Mouse (Mus musculus) urinary bladder, adult 18-20 months (tissue): ENCODE measurements around the gene Slc26a10.
"Not testable (repeated sequence)": the region's sequence is repeated elsewhere in the genome, so short reads cannot be mapped to it uniquely, and the experiment has no call there.

Experiments
- DNase-seq, 2 experiments: peaks; one replicate each; pipeline ENCODE4 v3.0.0; 2022; ENCODE audit warnings: low spot score in 2 of 2, mixed read lengths in 2 of 2

Slc26a10 gene

DNA sequence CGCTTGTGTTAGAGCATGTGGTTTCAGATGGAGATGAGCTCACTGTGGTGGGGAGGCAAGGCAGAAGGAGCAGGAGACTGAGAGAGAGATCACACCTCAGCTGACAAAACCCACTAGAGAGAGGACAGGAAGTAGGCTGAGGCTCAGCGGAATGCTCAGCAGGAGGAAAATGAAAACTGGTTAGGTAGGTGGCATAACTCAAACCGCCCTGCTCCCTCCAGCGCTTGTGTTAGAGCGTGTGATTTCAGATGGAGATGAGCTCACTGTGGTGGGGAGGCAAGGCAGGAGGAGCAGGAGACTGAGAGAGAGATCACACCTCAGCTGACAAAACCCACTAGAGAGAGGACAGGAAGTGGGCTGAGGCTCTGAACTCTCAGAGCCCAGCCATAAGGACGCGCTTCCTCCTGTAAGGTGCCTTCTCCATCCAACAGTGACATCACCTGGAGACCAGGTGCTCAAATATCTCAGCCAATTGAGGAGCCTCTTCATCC, 17.6 kb downstream of the Slc26a10 start:
- not testable (repeated sequence) for DNase-seq

DNA sequence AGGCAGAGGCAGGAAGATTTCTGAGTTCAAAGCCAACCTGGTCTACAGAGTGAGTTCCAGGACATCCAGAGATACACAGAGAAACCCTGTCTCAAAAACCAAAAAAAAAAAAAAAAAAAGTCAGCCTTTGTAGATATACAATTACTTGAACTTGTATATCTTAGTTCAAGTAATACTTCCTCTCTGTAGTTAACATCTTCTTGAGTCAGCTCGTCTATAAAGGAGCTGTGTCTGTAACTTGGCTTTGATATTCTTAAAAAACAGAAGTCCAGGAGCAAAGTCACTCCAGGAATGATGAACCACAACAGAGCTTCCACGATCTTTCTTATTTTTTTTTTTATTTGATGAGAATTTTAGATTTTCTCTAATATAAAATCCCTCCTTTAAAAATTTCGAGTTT, 19.7 kb downstream of the Slc26a10 start:
- DNase-seq = no peak

DNA sequence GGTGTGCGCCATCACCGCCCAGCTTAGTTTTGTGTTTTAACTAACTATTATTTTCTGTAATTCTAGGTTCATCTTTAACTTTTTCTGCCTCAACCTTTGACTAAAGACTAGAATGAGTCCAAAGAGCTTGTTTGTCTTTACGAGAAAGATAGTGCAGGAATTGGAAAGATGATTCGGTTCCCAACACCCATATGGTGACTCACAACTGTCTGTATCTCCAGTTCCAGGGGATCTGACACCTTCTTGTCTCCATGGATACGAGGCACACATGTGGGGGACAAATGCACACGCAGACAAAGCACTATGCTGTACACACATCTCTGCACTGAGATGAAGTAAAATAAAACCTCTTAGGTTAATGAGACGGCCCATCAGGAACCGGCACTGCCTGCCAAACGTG, 20.4 kb downstream of the Slc26a10 start:
- no peak for DNase-seq

DNA sequence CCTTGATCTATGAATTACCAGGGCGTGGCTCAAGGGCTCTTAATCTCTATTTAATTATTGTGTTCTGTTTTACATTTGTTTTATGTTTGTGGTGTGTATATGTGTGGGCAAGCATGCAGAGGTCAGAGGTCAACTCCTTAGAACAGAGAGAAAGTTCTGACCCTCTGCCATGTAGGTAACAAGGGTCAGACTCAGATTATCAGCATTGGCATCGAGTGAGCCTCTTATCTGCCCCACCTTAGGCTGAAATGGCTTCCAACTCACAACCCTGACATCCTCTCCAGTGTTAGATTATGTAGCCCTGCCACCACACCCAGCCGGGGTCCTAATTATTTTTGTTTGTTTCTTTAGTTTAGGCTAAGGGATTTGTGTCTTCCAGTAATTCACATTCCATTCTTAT, 22.0 kb downstream of the Slc26a10 start:
- DNase-seq = no peak

DNA sequence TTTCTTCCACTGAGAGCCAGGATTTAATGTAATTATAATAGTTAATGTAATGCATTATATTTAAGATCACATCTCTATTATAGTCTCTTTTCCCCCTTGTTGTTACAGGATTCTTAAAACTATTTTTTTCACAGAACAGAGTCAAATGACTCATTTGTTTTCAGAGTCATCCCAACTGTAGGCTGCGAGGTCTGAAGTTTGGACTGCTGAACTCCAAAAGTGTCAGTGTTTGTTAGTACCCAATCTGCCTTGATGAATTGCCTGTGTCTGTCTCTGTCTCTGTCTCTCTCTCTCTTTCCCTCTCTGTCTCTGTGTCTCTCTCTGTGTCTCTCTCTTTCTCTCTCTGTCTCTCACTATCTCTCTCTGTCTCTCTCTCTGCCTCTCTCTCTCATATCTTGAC, 23.9 kb downstream of the Slc26a10 start:
- no peak for DNase-seq

- DNase-seq = no peak
These were observed 24.4 kb downstream of the Slc26a10 start for GRCm38 (mm10) chr10:127156089-127156488.

GRCm38 (mm10) chr10:127154652-127155051, 25.8 kb downstream of the Slc26a10 start:
- DNase-seq = no peak

- DNase-seq = no peak
These were observed 26.2 kb downstream of the Slc26a10 start for GRCm38 (mm10) chr10:127154241-127154640.

DNA sequence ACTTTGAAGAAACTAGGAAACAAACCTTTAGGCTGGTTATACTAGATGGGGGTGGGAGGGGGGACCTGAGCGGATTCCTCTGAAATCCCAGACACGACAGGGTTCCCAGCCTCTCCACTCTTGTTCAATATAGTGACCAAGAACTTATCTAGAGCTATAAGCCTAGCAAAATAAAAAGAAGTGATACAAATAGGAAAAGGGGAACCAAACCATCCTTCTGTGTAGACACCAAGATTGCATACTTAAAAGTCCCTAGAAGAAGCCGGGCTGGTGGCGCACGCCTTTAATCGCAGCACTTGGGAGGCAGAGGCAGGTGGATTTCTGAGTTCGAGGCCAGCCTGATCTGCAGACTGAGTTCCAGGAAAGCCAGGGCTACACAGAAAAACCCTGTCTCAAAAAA, 27.1 kb downstream of the Slc26a10 start:
- DNase-seq = no peak

GRCm38 (mm10) chr10:127152556-127152955, 27.9 kb downstream of the Slc26a10 start:
- not testable (repeated sequence) for DNase-seq

DNA sequence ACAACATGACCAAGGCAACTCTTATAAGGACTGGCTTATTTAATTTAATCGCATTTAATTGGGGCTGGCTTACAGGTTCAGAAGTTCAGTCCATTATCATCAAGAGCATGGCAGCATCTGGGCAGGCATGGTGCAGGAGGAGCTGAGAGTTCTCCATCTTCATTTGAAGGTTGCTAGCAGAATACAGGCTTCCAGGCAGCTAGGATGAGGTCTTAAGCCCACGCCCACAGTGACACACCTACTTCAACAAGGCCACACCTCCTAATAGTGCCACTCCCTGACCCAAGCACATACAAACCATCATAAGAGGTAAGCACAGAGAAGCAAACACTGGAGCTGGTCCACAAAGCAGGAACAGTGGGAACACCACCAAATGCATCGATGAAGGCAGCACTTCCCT, 29.2 kb downstream of the Slc26a10 start:
- not testable (repeated sequence) for DNase-seq

DNA sequence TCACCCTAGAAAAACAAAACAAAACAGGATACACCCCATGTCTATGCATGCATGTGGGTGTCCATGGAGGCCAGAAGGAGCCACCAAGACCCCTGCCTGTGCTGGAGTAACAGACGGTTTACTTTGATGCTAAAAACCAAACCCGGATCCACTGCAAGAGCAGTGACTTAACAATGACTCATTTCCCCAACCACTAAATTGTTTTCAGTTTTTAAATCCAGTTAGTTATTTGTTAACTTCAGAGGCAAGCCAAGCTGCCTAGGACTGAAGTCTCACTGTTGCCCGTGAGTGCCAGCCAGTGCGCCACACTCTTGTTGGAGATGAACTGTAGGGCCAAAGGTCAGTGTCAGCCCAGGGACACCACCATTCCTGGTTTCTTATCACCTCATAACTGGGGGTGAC, 30.0 kb downstream of the Slc26a10 start:
- DNase-seq = no peak

DNA sequence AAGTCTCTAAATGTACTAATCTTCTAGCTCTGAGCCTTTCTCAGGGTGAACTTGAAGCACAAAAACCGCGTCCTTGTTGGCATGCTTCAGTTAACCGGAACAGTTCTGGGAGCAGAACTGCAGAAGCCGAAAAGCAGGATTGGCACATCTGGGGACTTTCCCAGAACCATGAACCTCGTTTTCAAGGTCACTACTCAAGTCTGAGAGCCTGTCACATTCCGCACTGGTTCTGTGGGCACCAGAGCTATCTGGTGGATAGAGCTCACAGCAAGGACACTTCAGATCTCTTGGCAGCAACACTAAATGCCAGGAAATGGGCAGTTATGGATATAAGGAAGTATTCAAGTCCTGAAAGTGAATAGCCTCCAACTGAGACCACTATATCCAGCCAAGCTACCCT, 33.3 kb downstream of the Slc26a10 start:
- DNase-seq = no peak

GRCm38 (mm10) chr10:127145303-127145702, 35.1 kb downstream of the Slc26a10 start:
- no peak for DNase-seq

- no peak for DNase-seq
These were observed 35.9 kb downstream of the Slc26a10 start for GRCm38 (mm10) chr10:127144536-127144935.

DNA sequence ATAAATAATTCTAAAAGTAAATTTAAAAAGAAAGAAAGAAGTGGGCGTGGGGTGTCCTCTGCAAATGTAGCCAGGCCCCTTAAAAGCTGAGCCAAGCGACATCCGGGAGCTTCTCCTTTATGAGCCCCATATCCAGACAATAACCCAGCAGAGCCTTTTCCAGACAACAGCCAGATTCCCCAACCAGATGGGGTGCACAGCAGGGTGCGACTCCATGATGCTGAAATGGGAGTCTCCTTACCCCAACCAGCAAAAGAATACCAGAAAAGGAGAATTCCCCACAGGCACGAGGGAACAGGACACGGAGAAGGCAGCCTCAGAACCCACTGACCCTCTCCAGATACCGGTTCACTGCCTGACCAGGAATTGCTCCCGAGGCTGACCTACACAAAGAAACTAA, 37.2 kb downstream of the Slc26a10 start:
- no peak for DNase-seq

DNA sequence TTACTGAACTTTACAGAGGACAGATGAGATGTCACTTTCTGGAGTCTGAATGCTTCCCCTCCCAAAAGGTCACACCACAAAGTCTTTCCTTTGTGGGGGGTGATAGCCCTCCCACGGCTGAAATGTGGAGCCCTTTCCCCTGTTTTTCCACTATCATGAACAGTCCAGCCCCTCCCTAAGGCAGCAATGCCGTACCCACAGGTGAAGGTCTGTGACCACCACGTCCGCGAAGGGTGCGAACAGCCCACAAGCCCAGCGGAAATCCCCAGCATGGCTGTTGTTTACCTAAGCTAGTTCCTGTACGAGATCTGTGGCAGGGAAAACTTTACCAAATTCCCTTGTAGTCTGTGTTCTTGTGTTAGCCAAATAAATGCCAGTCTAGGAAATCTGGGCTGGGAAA, 38.9 kb downstream of the Slc26a10 start:
- DNase-seq = no peak

- no peak for DNase-seq
These were observed 39.5 kb downstream of the Slc26a10 start for GRCm38 (mm10) chr10:127140971-127141370.

- no peak for DNase-seq
These were observed 41.9 kb downstream of the Slc26a10 start for GRCm38 (mm10) chr10:127138328-127139141.

DNA sequence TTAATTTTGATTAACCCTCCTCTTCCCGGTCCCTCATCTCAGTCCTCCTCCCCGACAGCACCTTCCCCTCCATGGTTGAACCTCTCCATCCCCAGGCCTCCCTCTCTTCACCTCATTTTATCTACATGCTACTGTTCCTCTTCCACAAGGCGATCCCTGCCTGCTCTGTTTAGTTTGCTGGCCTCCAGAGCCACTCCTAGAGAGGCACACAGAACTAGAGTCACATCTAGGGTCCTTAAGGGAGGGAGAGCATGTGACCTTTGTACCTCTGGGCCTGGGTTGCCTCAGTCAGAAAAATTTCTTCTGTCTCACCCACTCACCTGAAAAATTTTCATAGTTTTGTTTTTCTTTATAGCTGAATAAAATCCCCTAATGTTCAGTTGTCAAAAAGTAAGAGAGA, 42.5 kb downstream of the Slc26a10 start:
- DNase-seq = no peak

DNA sequence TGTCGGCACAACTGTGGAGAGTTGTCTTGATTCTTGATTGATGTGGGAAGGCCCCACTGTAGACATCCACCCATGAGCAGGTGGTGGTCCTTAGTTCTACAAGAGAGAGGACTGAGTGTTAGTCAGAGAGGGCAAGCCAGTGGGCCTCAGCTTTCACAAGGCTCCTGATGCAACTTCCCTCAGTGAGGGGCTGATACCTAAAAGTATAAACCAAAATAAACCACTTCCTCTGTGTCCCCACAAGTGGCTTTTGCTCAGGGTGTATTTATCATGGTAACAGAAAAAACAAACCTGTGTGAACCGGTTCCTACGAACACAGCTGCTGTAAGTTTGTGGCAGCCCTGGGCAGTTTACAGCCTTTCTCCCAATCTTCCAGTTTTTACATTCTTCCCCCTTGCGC, 43.9 kb downstream of the Slc26a10 start:
- DNase-seq = no peak

GRCm38 (mm10) chr10:127135118-127135836, 45.2 kb downstream of the Slc26a10 start:
- no peak for DNase-seq
